Mouse (Mus musculus) skeletal muscle tissue, adult 2 months (tissue): ENCODE measurements around the gene Mcl1.
A peak's percentile ranks its signal among the peaks of the same experiment; 100 is the strongest.
"Not testable (repeated sequence)": the region's sequence is repeated elsewhere in the genome, so short reads cannot be mapped to it uniquely, and the experiment has no call there.

Experiments used
- DNase-seq: peaks from one replicate; pipeline ENCODE4 v3.0.0-alpha.2; 2012; ENCODE audit warnings: low read depth, low spot score

Gene Mcl1

GRCm38 (mm10) chr3:95666124-95666844, 7.7 kb downstream of the Mcl1 start:
- no peak for DNase-seq

- DNase-seq, result no peak
Observed at GRCm38 (mm10) chr3:95667521-95667920, 8.9 kb downstream of the Mcl1 start.

GRCm38 (mm10) chr3:95668026-95668425, 9.4 kb downstream of the Mcl1 start:
- peak; percentile 81 for DNase-seq

- DNase-seq, result no peak
Observed at GRCm38 (mm10) chr3:95668589-95669308, 10.2 kb downstream of the Mcl1 start.

GRCm38 (mm10) chr3:95669309-95669665, 10.7 kb downstream of the Mcl1 start:
- DNase-seq, result no peak

- not testable (repeated sequence) for DNase-seq
Observed at GRCm38 (mm10) chr3:95670419-95670818, 11.8 kb downstream of the Mcl1 start.

GRCm38 (mm10) chr3:95671201-95671600, 12.6 kb downstream of the Mcl1 start:
- no peak for DNase-seq

GRCm38 (mm10) chr3:95672461-95672860, 13.9 kb downstream of the Mcl1 start:
- no peak for DNase-seq

GRCm38 (mm10) chr3:95672861-95673706, 14.5 kb downstream of the Mcl1 start:
- DNase-seq, result peak; percentile 81

- DNase-seq, result no peak
Observed at GRCm38 (mm10) chr3:95673707-95674211, 15.2 kb downstream of the Mcl1 start.

GRCm38 (mm10) chr3:95674236-95674635, 15.6 kb downstream of the Mcl1 start:
- peak; percentile 98 for DNase-seq

GRCm38 (mm10) chr3:95674812-95675211, 16.2 kb downstream of the Mcl1 start:
- DNase-seq, result peak; percentile 77

GRCm38 (mm10) chr3:95675301-95676092, 16.9 kb downstream of the Mcl1 start:
- DNase-seq, result peak; percentile 96

- peak; percentile 88 for DNase-seq
Observed at GRCm38 (mm10) chr3:95676745-95677419, 18.3 kb downstream of the Mcl1 start.

GRCm38 (mm10) chr3:95677420-95678090, 19.0 kb downstream of the Mcl1 start:
- DNase-seq, result no peak

GRCm38 (mm10) chr3:95679551-95679950, 21.0 kb downstream of the Mcl1 start:
- DNase-seq, result no peak

- no peak for DNase-seq
Observed at GRCm38 (mm10) chr3:95680673-95681072, 22.1 kb downstream of the Mcl1 start.

- no peak for DNase-seq
Observed at GRCm38 (mm10) chr3:95681365-95681764, 22.8 kb downstream of the Mcl1 start.

GRCm38 (mm10) chr3:95682878-95683277, 24.3 kb downstream of the Mcl1 start:
- DNase-seq, result no peak

GRCm38 (mm10) chr3:95684846-95685245, 26.3 kb downstream of the Mcl1 start:
- no peak for DNase-seq
